Mouse (Mus musculus) NIH3T3 (cell line): ENCODE results near the gene C330021F23Rik.

Experiments used
- DNase-seq: peaks from one replicate; pipeline ENCODE4 v3.0.0-alpha.2; 2012; ENCODE audit warnings: low read depth

Gene C330021F23Rik

DNA sequence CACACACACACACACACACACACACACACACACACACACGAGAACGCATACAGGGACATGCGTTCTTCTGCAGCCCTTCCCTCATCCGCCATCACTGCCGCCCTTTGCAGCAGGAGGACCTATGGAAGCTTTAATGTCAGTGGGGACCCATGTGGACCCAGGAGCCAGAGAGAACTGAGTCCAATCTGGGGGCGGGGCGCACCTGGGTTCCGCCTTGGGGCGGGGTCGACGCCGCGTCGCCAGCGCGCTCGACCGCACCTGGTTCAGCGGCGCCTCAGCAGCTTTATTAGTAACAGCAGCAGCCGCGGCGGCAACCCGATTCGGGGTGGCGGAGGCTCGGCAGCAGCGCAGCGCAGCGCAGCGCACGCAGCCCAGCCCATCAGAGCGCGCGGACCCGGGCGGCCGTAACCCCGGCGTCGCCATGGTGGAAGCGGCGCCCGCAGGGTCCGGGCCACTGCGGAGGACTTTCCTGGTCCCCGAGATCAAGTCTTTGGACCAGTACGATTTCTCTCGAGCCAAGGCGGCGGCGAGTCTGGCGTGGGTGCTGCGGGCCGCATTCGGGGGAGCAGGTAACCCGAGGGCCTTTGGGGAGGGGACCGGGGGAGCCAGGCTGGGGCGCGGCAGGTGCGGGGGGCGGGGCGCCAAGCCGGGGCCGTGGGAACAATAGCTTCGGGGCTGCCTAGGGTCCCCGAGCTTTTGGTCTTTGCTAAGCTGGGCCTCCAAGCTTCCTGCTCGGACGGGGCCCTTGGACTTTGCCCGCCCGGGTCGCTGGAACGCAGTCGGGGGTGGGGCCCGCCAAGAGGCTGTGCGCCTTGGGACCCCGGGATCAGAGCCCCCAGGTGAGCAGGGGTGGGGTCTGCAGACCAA lies 19.8 kb downstream of the C330021F23Rik start:
- DNase-seq = no peak

DNA sequence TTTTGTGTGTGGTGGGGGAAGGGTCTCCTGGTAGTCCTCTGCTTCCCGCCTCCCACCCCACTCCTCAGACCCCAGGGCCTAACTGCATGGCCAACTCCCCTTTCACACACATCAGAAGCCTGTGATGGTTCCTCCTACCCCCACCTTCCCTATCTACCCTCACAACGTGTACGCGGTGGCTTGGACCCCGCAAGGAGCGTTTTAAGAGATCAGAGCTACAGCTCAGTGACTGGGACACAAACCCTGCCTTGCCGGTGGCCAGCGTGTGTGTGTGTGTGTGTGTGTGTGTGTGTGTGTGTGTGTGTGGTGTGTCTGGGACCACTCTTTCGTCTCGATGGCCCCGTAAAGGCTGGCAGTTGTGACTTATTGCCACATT lies 20.5 kb downstream of the C330021F23Rik start:
- DNase-seq = no peak

GRCm38 (mm10) chr8:3593470-3593869 lies 25.7 kb downstream of the C330021F23Rik start:
- DNase-seq = peak; percentile 55

GRCm38 (mm10) chr8:3594466-3594865 lies 26.7 kb downstream of the C330021F23Rik start:
- DNase-seq = no peak

- no peak for DNase-seq
Observed at GRCm38 (mm10) chr8:3598054-3598453, 30.3 kb downstream of the C330021F23Rik start.

DNA sequence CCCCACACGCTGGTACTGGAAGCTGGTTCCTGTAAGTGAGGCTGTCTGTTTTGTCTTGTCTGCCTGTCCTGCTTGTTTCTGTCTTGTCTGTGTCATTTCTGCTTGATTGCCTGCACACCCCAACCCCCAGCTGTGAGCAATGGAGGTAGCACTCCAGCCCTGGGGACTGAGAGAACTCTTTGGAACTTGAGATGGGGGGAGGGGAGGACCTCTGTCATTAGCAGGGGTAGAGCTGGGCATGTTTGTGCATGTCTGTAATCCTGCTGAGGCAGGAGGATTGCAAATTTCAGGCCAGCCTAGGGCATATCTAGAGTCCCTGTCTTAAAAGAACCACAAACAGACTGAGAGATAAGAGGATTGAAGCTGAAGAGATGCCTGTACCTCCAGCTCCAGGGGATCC lies 31.4 kb downstream of the C330021F23Rik start:
- DNase-seq = no peak

DNA sequence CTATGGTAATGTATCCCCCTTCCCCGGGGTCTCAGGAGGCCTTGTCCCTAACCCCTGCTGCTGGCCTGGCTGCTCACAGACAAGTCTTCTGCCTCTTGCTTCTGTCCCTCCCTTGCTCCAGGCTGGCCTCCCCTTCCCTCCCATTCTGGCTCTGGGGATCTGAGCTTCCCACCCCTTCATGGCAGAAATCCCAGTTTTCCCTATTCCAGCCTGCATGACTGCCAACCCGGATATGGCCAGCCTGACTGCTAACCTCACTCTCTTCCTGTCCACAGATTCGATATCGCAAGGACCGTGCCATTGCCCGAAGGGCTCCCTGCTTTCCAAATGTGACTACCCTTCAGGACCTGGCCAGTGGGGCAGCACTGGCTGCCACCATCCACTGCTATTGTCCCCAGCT lies 32.6 kb downstream of the C330021F23Rik start:
- DNase-seq = peak; percentile 78

- no peak for DNase-seq
Observed at GRCm38 (mm10) chr8:3603439-3603838, 35.6 kb downstream of the C330021F23Rik start.

DNA sequence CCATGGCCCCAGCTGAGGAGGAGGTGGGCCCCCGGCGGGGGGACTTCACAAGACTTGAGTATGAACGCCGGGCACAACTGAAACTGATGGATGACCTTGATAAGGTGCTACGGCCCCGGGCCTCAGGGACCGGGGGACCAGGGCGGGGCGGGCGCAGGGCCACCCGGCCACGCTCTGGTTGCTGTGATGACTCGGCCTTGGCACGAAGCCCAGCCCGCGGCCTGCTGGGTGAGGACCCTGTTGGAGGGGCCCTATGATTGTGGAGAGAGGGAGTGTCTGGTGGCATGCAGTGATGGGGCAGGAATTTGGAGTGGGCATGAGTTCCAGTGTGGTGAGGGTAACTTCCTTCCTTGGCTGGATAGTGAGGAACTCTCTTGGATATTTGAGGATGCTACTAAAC lies 38.8 kb downstream of the C330021F23Rik start:
- peak; percentile 24 for DNase-seq

DNA sequence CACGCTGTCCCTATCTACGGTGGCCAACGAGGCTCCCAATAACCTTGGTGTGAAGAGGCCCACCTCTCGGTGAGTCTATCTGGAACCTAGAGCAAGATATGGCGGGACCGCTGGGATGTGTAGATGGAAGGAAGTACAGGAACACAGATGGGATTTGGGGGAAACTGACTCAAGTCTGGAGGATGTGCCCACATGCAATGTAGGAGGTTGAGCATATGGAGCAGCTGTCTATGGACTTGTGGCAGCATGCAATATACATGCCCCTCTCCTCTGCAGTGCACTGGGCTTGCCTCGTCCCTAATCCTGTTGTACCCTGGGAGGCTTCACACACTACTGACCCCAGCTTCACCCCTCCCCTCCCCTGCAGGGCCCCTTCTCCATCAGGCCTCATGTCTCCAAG lies 40.0 kb downstream of the C330021F23Rik start:
- DNase-seq = no peak

DNA sequence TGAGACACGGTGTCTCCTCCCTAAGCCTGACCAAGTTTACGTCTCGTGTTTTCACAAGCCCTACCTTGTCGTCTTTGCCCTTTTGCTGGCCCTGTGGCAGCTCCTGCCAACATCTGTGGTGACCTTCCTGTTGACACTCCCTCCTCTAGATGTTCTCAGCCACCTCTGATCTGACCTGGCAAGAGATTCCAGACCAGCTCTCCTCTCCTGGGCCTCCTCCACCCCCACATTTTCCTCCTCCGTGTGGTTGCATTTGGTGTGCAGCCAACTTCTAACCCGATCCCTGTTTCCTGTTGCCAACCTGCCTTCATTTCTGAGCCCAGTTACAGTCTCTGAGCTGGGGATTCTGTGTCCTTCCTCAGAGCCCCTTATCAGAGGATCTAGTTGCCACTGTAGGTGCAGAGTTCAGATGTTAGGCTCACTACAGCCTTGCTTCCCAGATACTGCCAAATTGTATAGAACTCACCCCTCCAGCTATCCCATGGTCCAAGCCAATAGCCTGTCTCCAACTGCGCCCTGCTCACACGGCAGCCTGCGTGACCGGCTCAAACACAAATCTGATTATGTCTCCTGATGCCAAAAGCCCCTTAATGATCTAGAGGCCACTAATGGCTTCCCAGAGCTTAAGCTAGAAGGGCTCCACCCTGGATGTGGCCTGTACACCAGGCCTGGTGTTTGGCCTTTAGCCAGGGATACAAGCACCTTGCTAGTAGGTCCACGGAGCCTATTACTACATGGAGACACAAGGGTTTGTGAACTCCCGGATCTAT lies 41.4 kb downstream of the C330021F23Rik start:
- peak; percentile 39 for DNase-seq

DNA sequence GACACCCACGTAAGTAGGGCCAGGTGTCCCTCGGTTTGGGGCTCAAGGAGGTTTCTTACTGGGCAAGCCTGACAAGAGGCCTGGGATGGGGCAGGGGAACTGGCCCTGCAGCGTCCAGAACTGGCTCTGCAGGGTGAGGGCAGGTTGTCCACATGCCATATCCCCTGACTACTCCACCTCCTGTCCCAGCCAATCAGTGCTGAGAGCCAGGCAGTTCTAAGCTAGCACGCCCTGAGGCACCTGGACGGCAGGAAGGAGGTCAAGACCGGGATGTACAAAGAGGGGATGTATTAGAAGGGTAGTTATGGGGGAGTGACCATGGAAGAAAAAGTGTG lies 42.0 kb downstream of the C330021F23Rik start:
- no peak for DNase-seq

- peak; percentile 100 for DNase-seq
Observed at GRCm38 (mm10) chr8:3621199-3621970, 53.6 kb downstream of the C330021F23Rik start, which contains the start of the genes Xab2 and Pet100. Gene Xab2, minus strand, starts transcription at chr8:3621316. Gene Pet100, plus strand, starts transcription at chr8:3621548.

DNA sequence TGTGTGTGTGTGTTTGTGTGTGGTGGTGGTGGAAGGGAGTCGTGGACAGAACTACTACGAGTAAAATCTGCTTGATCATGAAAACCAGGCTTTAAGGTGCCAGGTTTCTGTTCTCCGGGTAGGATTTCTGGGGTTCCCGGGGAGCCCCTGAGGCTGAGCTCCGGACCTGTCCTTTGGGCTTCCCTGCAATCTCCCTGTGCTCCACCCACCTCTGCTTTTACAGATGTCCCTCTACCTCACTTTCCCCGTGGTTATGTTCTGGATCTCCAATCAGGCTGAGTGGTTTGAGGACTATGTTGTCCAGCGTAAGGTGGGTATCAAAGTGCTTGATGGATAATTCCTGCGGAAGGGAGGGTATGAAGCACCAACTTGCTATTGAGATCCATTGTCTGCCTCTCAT lies 54.3 kb downstream of the C330021F23Rik start:
- no peak for DNase-seq

- DNase-seq = no peak
Observed at GRCm38 (mm10) chr8:3625445-3625844, 57.7 kb downstream of the C330021F23Rik start, which contains the start of gene Pcp2. Gene Pcp2, minus strand, starts transcription at chr8:3625545.

- no peak for DNase-seq
Observed at GRCm38 (mm10) chr8:3626971-3627370, 59.2 kb downstream of the C330021F23Rik start.

- DNase-seq = peak; percentile 57
Observed at GRCm38 (mm10) chr8:3628014-3628413, 60.2 kb downstream of the C330021F23Rik start.

- DNase-seq = no peak
Observed at GRCm38 (mm10) chr8:3630647-3631477, 63.1 kb downstream of the C330021F23Rik start, which contains the start of gene Stxbp2. Gene Stxbp2, plus strand, starts transcription at chr8:3630955.

DNA sequence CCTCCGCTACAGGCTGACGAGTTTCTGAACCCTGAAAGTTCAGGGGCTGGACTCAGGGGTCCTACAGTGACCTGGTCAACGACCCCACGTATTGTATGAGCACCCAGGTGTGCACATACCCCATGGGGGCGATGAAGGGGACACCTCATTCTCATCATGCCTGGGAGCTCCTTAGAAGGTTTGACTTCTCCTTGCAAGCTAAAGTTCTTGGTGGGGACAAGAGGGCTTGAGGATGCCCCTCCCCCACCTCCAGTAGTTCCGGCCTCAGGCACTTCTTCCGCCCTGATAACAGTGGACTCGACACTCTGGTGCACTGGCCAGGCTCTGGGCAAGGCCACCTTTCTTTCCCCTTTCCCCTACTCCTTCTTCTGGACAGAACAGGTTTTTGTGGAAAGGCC lies 63.7 kb downstream of the C330021F23Rik start:
- no peak for DNase-seq
